ENCODE assay signal across 9 mouse cellular contexts in the genomic region with DNA sequence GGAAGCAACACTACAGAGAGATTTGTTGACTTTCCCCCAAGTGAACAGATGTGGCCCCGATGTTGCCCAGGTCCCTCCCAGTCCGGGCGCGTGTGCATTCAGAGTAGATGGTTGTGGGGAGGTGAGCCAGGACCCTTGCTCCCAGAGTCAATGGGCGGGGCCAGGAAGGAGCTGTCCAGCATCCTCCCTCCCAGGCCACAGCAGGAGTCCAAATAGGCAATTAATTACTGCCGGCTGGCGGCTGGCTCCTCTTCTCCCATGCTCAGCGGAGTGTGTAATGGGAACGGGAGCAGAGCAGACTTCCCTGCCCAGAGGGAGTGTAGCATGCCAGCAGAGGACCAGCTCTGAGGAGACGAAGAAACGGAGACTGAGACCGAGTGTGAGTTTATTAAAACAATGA. TPM values are rescaled to one million over a fixed set of nuclear protein-coding genes. Genes with fewer than 3 reads are reported as not detected.
A peak's percentile ranks its signal among the peaks of the same experiment; 100 is the strongest.
DNase-seq lines count a peak whose midpoint lies in the region; ATAC-seq and TF ChIP-seq lines count a peak whose summit lies in the region.
"Had no signal": no experiment of that assay in that cellular context is flagged by ENCODE, and none has a peak within 500 bp of the region (broad histone marks: within the 10 kb centered on the region; RNA-seq: fewer than 3 reads in every experiment).

No protein-coding gene starts in this region.

- no peak overlapping the region for H3K9ac ChIP-seq in MEL (ENCODE audit: control insufficient read depth, low read depth, low read length, poor library complexity, severe bottlenecking)
- H3K9ac ChIP-seq in midbrain, embryonic 14.5 days (replicated peaks; ENCODE audit: low read length), result no peak overlapping the region; the same call in 1 of the 2 replicates
- H3K9ac ChIP-seq: embryonic facial prominence, embryonic 12.5 days had no signal

- no peak for TF ChIP-seq EP300 in MEL (IDR thresholded peaks at IDR 0.05; ENCODE audit: low read depth in 1 of 2, low read length in 2 of 2)

- DNase-seq in frontal cortex, postnatal 25 days (ENCODE audit: low spot score in 2 of 2), result no peak
- DNase-seq in MEL (ENCODE audit: low read depth, low spot score), result no peak
- peak; percentile 78 for DNase-seq in embryo, embryonic 9.5 days (ENCODE audit: extremely low spot score)
- DNase-seq in kidney, adult 18-20 months, result peak; percentile 34
- DNase-seq in midbrain, embryonic 14.5 days, result peak; percentile 73
- DNase-seq in layer of hippocampus, adult 8-10 months (ENCODE audit: low spot score in 2 of 2), result no peak
- DNase-seq in right cerebral cortex, adult 18-20 months, result no peak

- no peak overlapping the region for H3K27ac ChIP-seq in MEL (ENCODE audit: control insufficient read depth, low read depth, low read length)
- H3K27ac ChIP-seq in midbrain, embryonic 14.5 days (replicated peaks; ENCODE audit: low read depth, low read length), result peak overlapping the region; percentile 76
- H3K27ac ChIP-seq: embryonic facial prominence, embryonic 12.5 days had no signal

- H3K79me2 ChIP-seq in MEL (ENCODE audit: control insufficient read depth, insufficient read depth, low read length, poor library complexity), result no peaks in the 10 kb centered on the region

- H3K9me3 ChIP-seq in MEL (replicated peaks; ENCODE audit: insufficient read depth, low read length), result no peaks in the 10 kb centered on the region
- no peaks in the 10 kb centered on the region for H3K9me3 ChIP-seq in midbrain, embryonic 14.5 days (ENCODE audit: control insufficient read depth, low read length)
- H3K9me3 ChIP-seq: embryonic facial prominence, embryonic 12.5 days had no signal

- WGBS in midbrain, embryonic 14.5 days, result 0% methylated on average over 12 of the region's 12 CpGs

- no peak for TF ChIP-seq CTCF in MEL (IDR thresholded peaks at IDR 0.05 in 2 of 3, conservative IDR thresholded peaks at IDR 0.05 in 1 of 3; ENCODE audit: control insufficient read depth in 1 of 3, insufficient read depth in 1 of 3, low read depth in 2 of 3, low read length in 3 of 3, poor library complexity in 1 of 3, severe bottlenecking in 1 of 3)

- H3K4me1 ChIP-seq in MEL (ENCODE audit: control insufficient read depth in 1 of 2, insufficient read depth in 2 of 2, low read length in 2 of 2), result 0 out of 4 replicates have a peak, but pooled peaks cover 0 to 4% of the 10 kb centered on the region in 2 experiments
- peaks cover 17% of the 10 kb centered on the region for H3K4me1 ChIP-seq in midbrain, embryonic 14.5 days (ENCODE audit: control insufficient read depth, insufficient read depth, low read length)

- no peak for TF ChIP-seq POLR2A in MEL (IDR thresholded peaks at IDR 0.05; ENCODE audit: control insufficient read depth in 1 of 2, insufficient read depth in 1 of 2, low read depth in 1 of 2, low read length in 2 of 2, poor library complexity in 1 of 2)

- peak; percentile 47; the same call in 1 of the 2 replicates for ATAC-seq in frontal cortex, adult (ENCODE audit: low TSS enrichment)
- peak; percentile 71; the same call in 1 of the 2 replicates for ATAC-seq in midbrain, embryonic 14.5 days (ENCODE audit: low FRiP score, low TSS enrichment)

- no peaks in the 10 kb centered on the region; a peak in 1 of 4 replicates for H3K27me3 ChIP-seq in MEL (ENCODE audit: control insufficient read depth in 1 of 2, insufficient read depth in 2 of 2, low read length in 2 of 2)
- H3K27me3 ChIP-seq in midbrain, embryonic 14.5 days (ENCODE audit: control insufficient read depth, insufficient read depth, low read length), result 0 out of 2 replicates have a peak, but pooled peaks cover 2% of the 10 kb centered on the region

- no peak for TF ChIP-seq RAD21 in MEL (IDR thresholded peaks at IDR 0.05; ENCODE audit: low read depth, low read length)

- H3K4me3 ChIP-seq in MEL (ENCODE audit: control insufficient read depth in 1 of 2, insufficient read depth in 1 of 2, low read depth in 2 of 2, low read length in 2 of 2), result no peak overlapping the region
- 0 out of 2 replicates have a peak overlapping the region, but pooled peaks have one; percentile 3 for H3K4me3 ChIP-seq in midbrain, embryonic 14.5 days (replicated peaks; ENCODE audit: low read depth, low read length)
- H3K4me3 ChIP-seq: embryonic facial prominence, embryonic 12.5 days had no signal

- H3K4me2 ChIP-seq in midbrain, embryonic 14.5 days (ENCODE audit: low read length), result peak overlapping the region; percentile 43
- H3K4me2 ChIP-seq: embryonic facial prominence, embryonic 12.5 days had no signal

- H3K36me3 ChIP-seq in MEL (ENCODE audit: control insufficient read depth in 1 of 2, insufficient read depth in 2 of 2, low read length in 2 of 2), result no peaks in the 10 kb centered on the region; a peak in 1 of 4 replicates
- H3K36me3 ChIP-seq in midbrain, embryonic 14.5 days (ENCODE audit: control insufficient read depth, insufficient read depth, low read length), result no peaks in the 10 kb centered on the region
- H3K36me3 ChIP-seq: embryonic facial prominence, embryonic 12.5 days had no signal

TF ChIP-seq in MEL, 35 proteins besides CTCF, POLR2A, EP300 and RAD21:
- TF ChIP-seq MAZ (IDR thresholded peaks at IDR 0.05; ENCODE audit: low read depth, low read length), result 0 out of 2 replicates have a peak, but pooled peaks have one; percentile 39
- no peak for TF ChIP-seq MEF2A (IDR thresholded peaks at IDR 0.05; ENCODE audit: extremely low read depth, insufficient replicate concordance, low read depth, low read length, poor library complexity, severe bottlenecking)
TF ChIP-seq in MEL: peak in this region for 1.

RNA-seq across cellular contexts. Expression of gene Slc32a1, which starts 15.5 kb away (rescaled TPM):
- total RNA-seq in MEL (2012; rRNA removed), result not detected in 2 replicates
- polyA plus RNA-seq in MEL (2012; ENCODE audit: insufficient read depth in 1 of 2, insufficient read length in 2 of 2, low read depth in 1 of 2, low replicate concordance in 2 of 2, missing spikeins in 1 of 2), result not detected
- polyA plus RNA-seq in midbrain, embryonic 14.5 days (2014; fragmentation: Nextera tagmentation; extraction: Ambion mirVana), result 7.6 and 8.6 TPM in 2 replicates
- 10 to 100 TPM; 62.7 to 69.9 (median 64.8) TPM for total RNA-seq in layer of hippocampus, adult 8-10 months (2022)
- polyA plus RNA-seq: embryonic facial prominence, embryonic 12.5 days had no signal

RNA-seq across cellular contexts. Expression of gene Actr5, which starts 29.6 kb away (rescaled TPM):
- total RNA-seq in MEL (2012; rRNA removed), result 16.2 and 17.0 TPM in 2 replicates
- polyA plus RNA-seq in MEL (2012; ENCODE audit: insufficient read depth in 1 of 2, insufficient read length in 2 of 2, low read depth in 1 of 2, low replicate concordance in 2 of 2, missing spikeins in 1 of 2), result 10 to 100 TPM in 1 of 2 experiments, not detected in 1; 20.8 TPM
- polyA plus RNA-seq in midbrain, embryonic 14.5 days (2014; fragmentation: Nextera tagmentation; extraction: Ambion mirVana), result 13.9 and 14.8 TPM in 2 replicates
- 10 to 100 TPM; 14.3 to 15.1 (median 14.7) TPM for total RNA-seq in layer of hippocampus, adult 8-10 months (2022)

Comparison
In these comparisons a context has a peak if more than half of its experiments do, and no peak if none do; other contexts are left out.
1. DNase-seq: peak in embryo, embryonic 9.5 days (single experiment), kidney, adult 18-20 months (single experiment) and midbrain, embryonic 14.5 days (single experiment); none in frontal cortex, postnatal 25 days (0 of 2), MEL (single experiment), layer of hippocampus, adult 8-10 months (0 of 2) and right cerebral cortex, adult 18-20 months (single experiment).
2. RNA of gene Slc32a1, which starts 15.5 kb away (total RNA-seq): 62.7 to 69.9 TPM in layer of hippocampus, adult 8-10 months; not detected in MEL; every median in the first group is over 10 times any median in the second.